Mouse (Mus musculus) liver, embryonic 12.5 days (tissue): ENCODE measurements around the gene Hmgcr. TPM values are rescaled to one million over a fixed set of nuclear protein-coding genes. Genes with fewer than 3 reads are reported as not detected.
A peak's percentile ranks its signal among the peaks of the same experiment; 100 is the strongest.

ENCODE experiments used
- ATAC-seq: fragments of 200-750 bp; cut with Nextera tagmentation; 2 replicates; pipeline ENCODE4 v1.8.0; 2017; ENCODE audit warnings: moderate number of reproducible peaks, mild to moderate bottlenecking, moderate library complexity
- H3K27ac ChIP-seq: fragments of 300-500 bp; sonication (generic); 2 replicates; pipeline ENCODE4 v1.5.1; 2016; ENCODE audit warnings: mild to moderate bottlenecking
- H3K27me3 ChIP-seq: fragments of 300-500 bp; sonication (generic); replicated peaks from 2 replicates; pipeline ENCODE4 v1.6.1; 2016; ENCODE audit warnings: mild to moderate bottlenecking, moderate library complexity
- H3K36me3 ChIP-seq: fragments of 300-500 bp; sonication (generic); 2 replicates; pipeline ENCODE4 v1.6.1; 2016; ENCODE audit warnings: mild to moderate bottlenecking, moderate library complexity
- H3K4me1 ChIP-seq: fragments of 300-500 bp; sonication (generic); 2 replicates; pipeline ENCODE4 v1.6.1; 2016
- H3K4me2 ChIP-seq: fragments of 300-500 bp; sonication (generic); 2 replicates; pipeline ENCODE4 v1.6.1; 2016; ENCODE audit warnings: mild to moderate bottlenecking, moderate library complexity
- H3K4me3 ChIP-seq: fragments of 300-500 bp; sonication (generic); 2 replicates; pipeline ENCODE4 v1.5.1; 2016; ENCODE audit warnings: mild to moderate bottlenecking, moderate library complexity
- H3K9ac ChIP-seq: fragments of 300-500 bp; sonication (generic); 2 replicates; pipeline ENCODE4 v1.6.1; 2016; ENCODE audit warnings: mild to moderate bottlenecking, moderate library complexity
- H3K9me3 ChIP-seq: fragments of 300-500 bp; sonication (generic); replicated peaks from 2 replicates; pipeline ENCODE4 v1.6.1; 2016; ENCODE audit warnings: mild to moderate bottlenecking, moderate library complexity
- WGBS: fragments of 180-500 bp; shearing (Covaris S2); methylation state at CpG from one replicate; pipeline ENCODE4 v1.1.7; 2016; ENCODE audit not compliant: insufficient replicate concordance; 5-methylcytosine and 5-hydroxymethylcytosine counted together
- polyA plus RNA-seq: library from polyadenylated mRNA; unstranded; fragments of >200 nt; fragmentation: Nextera tagmentation; extraction: Ambion mirVana; gene quantifications from 2 replicates; pipeline ENCODE4 v1.2.1, GENCODE M21; 2016

Gene Hmgcr
- polyA plus RNA-seq, 1 experiment from 2014 or later: 79.3 TPM

DNA sequence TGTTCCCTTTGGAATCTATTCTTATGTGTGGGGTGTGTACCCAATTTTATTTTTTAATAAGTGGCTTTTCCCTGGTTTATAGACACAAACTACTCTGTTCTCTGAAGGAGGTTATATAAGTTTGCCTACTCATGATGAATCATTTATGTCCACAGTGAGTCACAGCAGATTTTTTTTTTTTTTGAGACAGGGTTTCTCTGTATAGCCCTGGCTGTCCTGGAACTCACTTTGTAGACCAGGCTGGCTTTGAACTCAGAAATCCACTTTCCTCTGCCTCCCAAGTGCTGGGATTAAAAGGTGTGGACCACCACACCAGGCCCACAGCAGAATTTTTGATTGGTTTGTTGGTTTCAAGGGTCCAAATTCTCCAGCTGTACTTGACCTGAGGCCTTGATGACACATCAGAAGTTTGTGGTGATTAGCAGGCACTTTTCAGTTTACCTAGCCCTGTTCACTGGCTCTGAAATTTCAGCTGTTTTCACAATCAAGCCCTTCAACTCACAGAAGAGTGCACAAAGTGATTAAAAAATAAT is 10.4 kb upstream of the Hmgcr start:
- no peaks in the 10 kb centered on the region for H3K36me3 ChIP-seq
- H3K4me1 ChIP-seq: peaks cover 4% of the 10 kb centered on the region; the same call in 1 of the 2 replicates
- no peak overlapping the region for H3K9ac ChIP-seq
- no peak overlapping the region for H3K4me2 ChIP-seq
- H3K9me3 ChIP-seq: no peaks in the 10 kb centered on the region
- ATAC-seq: no peak
- no peak overlapping the region for H3K27ac ChIP-seq
- no peaks in the 10 kb centered on the region; the same call in none of the 2 replicates for H3K27me3 ChIP-seq
- no peak overlapping the region for H3K4me3 ChIP-seq

DNA sequence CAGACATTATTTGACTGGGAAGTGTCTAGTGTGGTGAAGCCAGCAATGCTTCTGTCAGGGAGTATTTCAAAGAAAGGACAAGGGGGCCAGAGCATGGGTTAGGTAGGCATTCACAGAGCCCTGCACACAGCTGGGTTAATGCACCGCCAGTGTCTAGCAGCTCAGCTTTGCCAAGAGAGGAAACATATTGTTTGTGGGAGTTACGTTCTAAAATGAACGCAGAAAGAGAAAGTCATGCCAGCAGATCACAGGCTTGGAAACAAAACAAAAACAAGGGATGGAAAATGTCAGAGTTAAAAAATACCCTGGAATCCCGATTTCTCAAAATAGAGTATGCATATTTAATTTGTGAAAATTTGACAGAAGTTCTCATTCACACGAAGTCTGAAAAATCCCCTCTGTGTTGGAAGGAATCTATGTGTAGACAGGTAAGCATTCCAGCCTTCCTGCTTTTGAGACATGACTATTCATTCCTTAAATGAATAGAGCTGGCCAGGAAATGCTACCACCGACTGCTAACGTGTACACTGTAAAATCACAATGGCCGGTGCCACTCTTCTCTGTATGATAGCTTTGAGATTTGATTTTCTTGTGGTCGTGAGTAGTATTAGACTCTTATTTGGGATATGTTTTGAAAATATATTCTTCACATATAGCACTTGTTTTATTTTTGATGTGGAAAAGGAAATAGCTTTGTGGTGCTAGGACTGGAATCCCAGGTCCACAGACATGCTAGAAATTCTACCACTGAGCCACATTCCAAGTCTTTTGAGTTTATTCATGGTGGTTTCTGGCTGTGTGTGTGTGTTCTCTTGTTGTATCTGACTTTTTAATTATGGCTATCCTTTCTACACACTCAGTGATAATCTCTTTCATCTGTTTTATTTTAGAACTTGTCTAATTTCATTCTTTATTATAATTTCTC is 9.7 kb upstream of the Hmgcr start:
- WGBS: 75% methylated on average over 9 of the region's 9 CpGs
- no peak overlapping the region for H3K9ac ChIP-seq
- H3K4me2 ChIP-seq: no peak overlapping the region
- no peaks in the 10 kb centered on the region; the same call in none of the 2 replicates for H3K27me3 ChIP-seq
- no peaks in the 10 kb centered on the region for H3K9me3 ChIP-seq
- H3K27ac ChIP-seq: no peak overlapping the region
- no peaks in the 10 kb centered on the region for H3K36me3 ChIP-seq
- H3K4me1 ChIP-seq: peaks cover 4% of the 10 kb centered on the region; the same call in 1 of the 2 replicates
- no peak for ATAC-seq
- H3K4me3 ChIP-seq: no peak overlapping the region

DNA sequence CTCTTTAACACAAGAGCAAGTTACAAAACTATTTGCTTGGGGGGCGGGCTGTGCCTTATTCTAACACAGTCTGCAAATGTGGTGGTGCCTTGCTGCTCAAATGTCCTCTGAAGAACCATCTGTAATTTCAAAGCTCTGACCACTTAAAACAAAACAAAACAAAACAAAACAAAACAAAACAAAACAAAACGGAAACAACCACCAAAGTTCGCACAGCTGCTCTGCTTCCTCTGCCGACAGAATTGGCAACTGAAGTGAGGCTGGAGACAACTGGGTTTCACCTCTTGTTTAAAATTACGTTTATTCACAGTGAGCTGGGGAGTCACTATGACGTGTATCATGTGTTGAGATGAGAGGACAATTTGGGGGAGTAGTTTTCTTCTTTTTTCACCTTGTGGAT is 7.9 kb upstream of the Hmgcr start:
- Histone ChIP-seq H3K4me3 (no peak overlapping the region), H3K27me3 (no peaks in the 10 kb centered on the region; the same call in 1 of the 2 replicates), H3K4me2 (no peak overlapping the region), H3K9ac (no peak overlapping the region), H3K27ac (no peak overlapping the region), H3K4me1 (peaks cover 4% of the 10 kb centered on the region; the same call in 1 of the 2 replicates), H3K36me3 (no peaks in the 10 kb centered on the region), H3K9me3 (no peaks in the 10 kb centered on the region)
- no peak for ATAC-seq
- WGBS: 79% methylated on average over 6 of the region's 6 CpGs

DNA sequence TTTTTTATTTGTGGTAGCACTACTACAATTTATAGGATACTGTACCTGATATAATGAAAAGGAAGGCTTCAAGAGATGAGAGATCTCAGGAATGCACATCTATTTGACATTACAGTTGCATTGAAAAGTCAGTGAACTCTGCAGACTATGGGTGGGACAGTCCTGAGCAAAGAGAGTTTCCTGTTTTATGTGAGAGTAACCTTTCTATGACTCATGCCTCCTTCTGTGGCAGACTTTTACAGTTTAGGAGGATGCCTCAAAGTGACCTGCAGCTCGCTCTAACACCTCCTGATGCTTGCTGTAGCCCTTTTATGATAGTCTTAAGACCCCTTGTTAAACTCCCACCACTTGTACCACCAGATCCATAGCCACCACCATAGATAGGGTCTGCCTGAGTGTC is 6.3 kb upstream of the Hmgcr start:
- Histone ChIP-seq H3K27me3 (no peaks in the 10 kb centered on the region; the same call in 1 of the 2 replicates), H3K4me1 (peaks cover 11% of the 10 kb centered on the region), H3K4me2 (no peak overlapping the region), H3K4me3 (no peak overlapping the region), H3K9me3 (no peaks in the 10 kb centered on the region), H3K36me3 (no peaks in the 10 kb centered on the region), H3K27ac (no peak overlapping the region), H3K9ac (no peak overlapping the region)
- 56% methylated on average over 1 of the region's 1 CpGs for WGBS
- no peak for ATAC-seq

DNA sequence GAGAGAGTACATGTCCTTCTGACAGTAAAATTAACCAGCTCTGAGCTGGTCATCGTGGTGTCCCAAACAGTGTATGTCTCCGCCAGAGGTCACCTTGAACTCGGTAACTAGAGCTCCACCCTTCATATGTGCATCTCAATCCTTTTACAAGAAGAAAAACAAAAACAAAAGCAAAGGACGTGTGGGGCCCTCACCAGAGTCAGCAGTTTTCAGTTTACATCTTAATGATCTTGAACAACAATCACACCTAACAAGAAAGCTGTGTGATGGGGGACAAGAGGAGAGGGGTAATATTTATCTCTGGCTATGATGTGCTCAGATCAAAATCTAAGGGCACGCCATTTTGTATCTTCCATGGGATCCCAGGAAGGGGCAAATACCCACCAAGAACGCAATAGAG is 5.0 kb upstream of the Hmgcr start:
- 75% methylated on average over 6 of the region's 6 CpGs for WGBS

DNA sequence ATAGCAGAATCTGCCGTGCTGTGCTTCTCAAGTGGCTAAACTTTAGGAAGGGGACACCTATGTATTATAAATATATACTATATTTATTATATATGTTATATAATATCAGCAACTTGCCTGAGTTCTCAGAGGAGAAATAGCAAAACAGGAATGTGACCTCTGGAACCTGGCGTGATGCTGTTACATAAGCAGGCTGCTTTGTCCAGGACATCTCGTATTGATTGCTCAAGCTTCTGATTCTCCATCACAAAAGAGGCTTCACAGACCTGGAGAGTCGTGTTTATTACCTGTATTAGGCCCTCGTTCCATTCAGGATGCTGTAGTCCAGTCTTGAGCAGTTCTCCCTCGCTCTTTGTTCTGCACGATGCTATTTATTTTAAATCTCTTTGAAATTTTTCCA is 3.1 kb upstream of the Hmgcr start:
- Histone ChIP-seq H3K36me3 (no peaks in the 10 kb centered on the region), H3K9me3 (no peaks in the 10 kb centered on the region), H3K27me3 (no peaks in the 10 kb centered on the region; the same call in 1 of the 2 replicates), H3K9ac (no peak overlapping the region), H3K4me1 (peaks cover 23% of the 10 kb centered on the region), H3K4me3 (no peak overlapping the region), H3K4me2 (no peak overlapping the region), H3K27ac (no peak overlapping the region)
- ATAC-seq: no peak
- 69% methylated on average over 7 of the region's 7 CpGs for WGBS

More for the DNA sequence above, 5.0 kb upstream of the Hmgcr start:
- no peak overlapping the region for H3K4me3 ChIP-seq
- H3K36me3 ChIP-seq: no peaks in the 10 kb centered on the region
- H3K4me2 ChIP-seq: no peak overlapping the region
- no peak overlapping the region for H3K27ac ChIP-seq
- no peak for ATAC-seq
- H3K9me3 ChIP-seq: no peaks in the 10 kb centered on the region
- H3K27me3 ChIP-seq: no peaks in the 10 kb centered on the region; the same call in 1 of the 2 replicates
- peaks cover 16% of the 10 kb centered on the region for H3K4me1 ChIP-seq
- H3K9ac ChIP-seq: no peak overlapping the region

DNA sequence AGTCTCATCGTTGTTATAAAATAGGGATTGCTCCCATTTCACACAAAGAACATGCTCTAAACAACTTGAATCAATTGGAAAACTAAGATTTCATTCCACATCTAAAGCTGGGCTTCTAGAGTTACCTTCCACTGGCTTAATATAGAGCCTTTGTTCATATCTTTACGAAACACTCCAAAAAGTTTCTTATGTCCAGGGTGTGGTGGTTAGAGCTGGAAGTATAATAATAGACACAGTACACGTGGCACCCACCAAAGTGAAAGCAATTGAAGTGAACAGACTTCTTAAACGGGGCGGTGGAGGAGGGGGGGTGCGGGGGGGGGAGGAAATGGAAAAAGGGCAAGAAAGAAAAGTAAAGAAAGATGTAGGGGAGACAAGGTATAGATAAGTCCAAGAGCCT is 1.5 kb upstream of the Hmgcr start:
- 49% methylated on average over 6 of the region's 6 CpGs for WGBS
- Histone ChIP-seq H3K36me3 (peaks cover 5% of the 10 kb centered on the region), H3K4me2 (peak overlapping the region; percentile 19), H3K27me3 (no peaks in the 10 kb centered on the region), H3K4me1 (peaks cover 39% of the 10 kb centered on the region), H3K9me3 (no peaks in the 10 kb centered on the region), H3K9ac (peak overlapping the region; percentile 13; the same call in 1 of the 2 replicates), H3K4me3 (no peak overlapping the region), H3K27ac (peak overlapping the region; percentile 81; the same call in 1 of the 2 replicates)
- ATAC-seq: no peak

DNA sequence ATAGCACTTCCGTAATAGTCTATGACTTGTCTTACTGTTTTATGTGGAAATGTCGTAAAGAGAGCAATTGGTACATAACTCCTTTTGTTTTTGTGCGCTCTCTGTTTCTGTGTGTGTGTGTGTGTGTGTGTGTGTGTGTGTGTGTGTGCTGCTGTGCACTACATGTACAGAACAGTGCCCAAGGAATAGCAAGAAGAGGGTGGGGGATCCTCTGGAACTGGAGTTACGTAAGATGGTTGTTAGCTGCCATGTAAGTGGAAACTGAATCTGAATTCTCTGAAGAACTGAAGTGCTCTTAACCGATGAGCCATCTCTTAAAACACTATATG is 1.1 kb upstream of the Hmgcr start:
- Histone ChIP-seq H3K27ac (peak overlapping the region; percentile 81), H3K4me2 (peak overlapping the region; percentile 75; the same call in 1 of the 2 replicates), H3K4me3 (no peak overlapping the region), H3K36me3 (peaks cover 9% of the 10 kb centered on the region), H3K27me3 (no peaks in the 10 kb centered on the region), H3K9ac (peak overlapping the region; percentile 13; the same call in 1 of the 2 replicates), H3K9me3 (no peaks in the 10 kb centered on the region), H3K4me1 (peaks cover 43% of the 10 kb centered on the region)
- WGBS: 81% methylated on average over 5 of the region's 5 CpGs
- ATAC-seq: no peak

DNA sequence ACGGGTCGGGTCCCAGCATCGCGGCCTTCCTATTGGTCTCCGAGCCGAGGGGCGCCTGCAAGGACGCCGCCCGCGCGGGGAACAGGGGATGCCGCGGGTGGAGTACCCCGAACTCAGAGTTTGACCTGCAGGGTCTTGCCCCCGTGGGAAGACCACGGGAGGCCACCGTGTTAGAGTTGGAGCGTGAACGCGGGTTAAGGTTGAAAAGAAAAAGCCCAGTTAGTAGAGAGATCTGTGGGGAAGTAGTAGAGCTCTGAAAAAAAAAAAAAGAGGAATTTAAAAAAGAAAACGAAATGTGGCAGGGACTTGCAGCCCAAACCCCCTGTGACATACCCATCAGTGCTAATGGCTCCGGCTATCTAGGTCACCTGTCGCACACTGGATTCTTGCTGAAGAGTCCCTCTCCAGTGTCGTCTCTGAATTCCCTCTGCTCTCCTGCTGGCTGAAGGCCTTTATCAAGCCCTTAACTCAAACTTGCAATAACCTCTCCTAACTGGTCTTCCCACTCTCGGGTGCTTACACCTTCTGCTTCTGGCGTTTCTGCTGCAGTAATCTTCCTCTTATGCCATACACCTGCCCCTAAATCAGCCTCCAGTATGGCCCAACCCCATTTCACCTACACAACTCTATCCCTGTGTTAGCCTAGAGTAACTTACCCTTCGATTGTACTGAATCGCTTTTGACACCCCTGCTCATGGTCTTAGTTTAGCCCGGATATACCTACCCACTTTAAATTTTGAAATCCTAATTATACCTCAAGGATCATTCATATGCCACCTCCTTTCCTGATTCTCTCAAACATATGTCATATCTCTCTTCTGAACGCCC is 556 bp upstream of the Hmgcr start:
- 11% methylated on average over 31 of the region's 31 CpGs for WGBS
- H3K27me3 ChIP-seq: no peaks in the 10 kb centered on the region
- peak overlapping the region; percentile 75 for H3K4me2 ChIP-seq
- ATAC-seq: no peak
- H3K4me1 ChIP-seq: peaks cover 46% of the 10 kb centered on the region
- peak overlapping the region; percentile 99 for H3K4me3 ChIP-seq
- H3K27ac ChIP-seq: peak overlapping the region; percentile 81
- H3K9me3 ChIP-seq: no peaks in the 10 kb centered on the region
- peaks cover 15% of the 10 kb centered on the region for H3K36me3 ChIP-seq
- peak overlapping the region; percentile 66 for H3K9ac ChIP-seq

DNA sequence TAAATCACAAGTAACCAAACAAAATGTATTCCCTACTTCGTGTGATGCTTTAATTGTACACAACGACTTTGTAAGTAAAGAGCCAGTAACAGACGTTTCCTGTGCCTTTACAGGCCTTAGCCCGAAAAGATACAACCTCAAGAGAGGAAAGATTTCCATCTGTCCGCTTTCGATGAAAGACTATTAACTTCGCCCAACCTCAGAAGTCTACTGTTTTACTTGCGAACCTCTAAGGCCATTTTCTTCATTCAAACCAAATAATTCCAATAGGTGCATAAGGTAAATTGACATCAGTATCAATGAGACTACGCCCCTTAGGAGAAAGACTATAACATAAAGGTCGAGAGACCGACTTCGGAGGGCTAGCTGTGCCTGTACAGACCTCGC is 724 bp downstream of the Hmgcr start:
- Histone ChIP-seq H3K4me1 (peaks cover 54% of the 10 kb centered on the region), H3K4me3 (peak overlapping the region; percentile 99)
- 3% methylated on average over 13 of the region's 13 CpGs for WGBS

DNA sequence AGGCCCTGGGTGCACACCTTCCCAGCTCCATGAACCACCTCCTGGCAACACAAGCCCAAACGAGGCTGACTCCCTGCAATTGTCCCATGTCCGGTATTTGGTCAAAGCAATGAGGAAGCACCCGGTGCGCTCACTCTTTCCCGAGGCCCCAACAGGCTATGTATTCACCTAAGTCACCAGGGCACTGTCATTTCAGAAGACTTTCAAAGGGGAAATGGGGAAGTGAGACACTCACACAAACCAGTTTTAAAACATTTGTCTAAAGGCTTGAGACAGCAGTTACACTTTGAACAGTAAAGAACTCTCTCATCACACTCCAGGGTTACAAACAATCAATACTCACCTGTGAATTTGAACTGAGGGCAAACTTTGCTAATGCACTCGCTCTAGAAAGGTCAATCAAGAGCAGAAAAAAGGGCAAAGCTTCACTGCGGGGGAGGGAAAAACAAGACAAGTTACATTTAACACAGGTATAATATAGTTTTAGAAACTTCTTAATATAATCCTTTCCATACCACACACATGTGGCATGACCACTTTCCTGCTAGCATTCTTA is 6.2 kb downstream of the Hmgcr start:
- 82% methylated on average over 7 of the region's 7 CpGs for WGBS
- H3K27ac ChIP-seq: no peak overlapping the region
- no peak for ATAC-seq
- no peak overlapping the region for H3K4me2 ChIP-seq
- H3K27me3 ChIP-seq: no peaks in the 10 kb centered on the region
- peaks cover 38% of the 10 kb centered on the region for H3K4me1 ChIP-seq
- no peak overlapping the region for H3K9ac ChIP-seq
- H3K9me3 ChIP-seq: no peaks in the 10 kb centered on the region
- H3K36me3 ChIP-seq: peaks cover 81% of the 10 kb centered on the region
- no peak overlapping the region for H3K4me3 ChIP-seq

More for the DNA sequence above, 724 bp downstream of the Hmgcr start:
- peak overlapping the region; percentile 75 for H3K4me2 ChIP-seq
- no peak for ATAC-seq
- H3K9ac ChIP-seq: peak overlapping the region; percentile 99
- no peaks in the 10 kb centered on the region for H3K27me3 ChIP-seq
- peaks cover 28% of the 10 kb centered on the region for H3K36me3 ChIP-seq
- no peaks in the 10 kb centered on the region for H3K9me3 ChIP-seq
- peak overlapping the region; percentile 96 for H3K27ac ChIP-seq
